Mouse (Mus musculus) left cerebral cortex, postnatal 14 days (tissue): Measurements from ENCODE around the gene Nacc2. TPM values are rescaled to one million over a fixed set of nuclear protein-coding genes. Genes with fewer than 3 reads are reported as not detected.

Experiments used
- DNase-seq, 2 experiments: peaks; one replicate each; pipeline ENCODE4 v3.0.0; 2021 to 2022; ENCODE audit warnings: low spot score in 2 of 2, mixed read lengths in 1 of 2
- intact Hi-C: fragments of 180-260 bp; cut with DNase I; formaldehyde crosslinking; loops from one replicate; pipeline ENCODE4 v1.15.1; 2025
- long read RNA-seq, 2 experiments: library from polyadenylated mRNA; stranded (forward); transcript quantifications; one replicate each; pipeline ENCODE4 v2.0.0; 2021
- total RNA-seq, 2 experiments: library from RNA; stranded (reverse); gene quantifications; 2 replicates each; pipeline ENCODE4 v1.2.3; 2021

Nacc2 gene
- total RNA-seq = 10 to 100 TPM; 58.1 to 58.8 TPM
- long read RNA-seq, experiment 1, full-length matches to known transcripts = 50 of 105 reads
- long read RNA-seq, experiment 1, partial matches to known transcripts = 22 of 105 reads
- long read RNA-seq, experiment 1, other reads (novel, unspliced or antisense) = 33 of 105 reads
- long read RNA-seq, experiment 2, full-length matches to known transcripts = 50 of 110 reads
- long read RNA-seq, experiment 2, partial matches to known transcripts = 23 of 110 reads
- long read RNA-seq, experiment 2, other reads (novel, unspliced or antisense) = 37 of 110 reads

GRCm38 (mm10) chr2:26123079-26123648 is at the start of gene Nacc2:
Gene Nacc2, minus strand, starts transcription at chr2:26123220.
- no peak for DNase-seq
- intact Hi-C loops = no loop called here

DNA sequence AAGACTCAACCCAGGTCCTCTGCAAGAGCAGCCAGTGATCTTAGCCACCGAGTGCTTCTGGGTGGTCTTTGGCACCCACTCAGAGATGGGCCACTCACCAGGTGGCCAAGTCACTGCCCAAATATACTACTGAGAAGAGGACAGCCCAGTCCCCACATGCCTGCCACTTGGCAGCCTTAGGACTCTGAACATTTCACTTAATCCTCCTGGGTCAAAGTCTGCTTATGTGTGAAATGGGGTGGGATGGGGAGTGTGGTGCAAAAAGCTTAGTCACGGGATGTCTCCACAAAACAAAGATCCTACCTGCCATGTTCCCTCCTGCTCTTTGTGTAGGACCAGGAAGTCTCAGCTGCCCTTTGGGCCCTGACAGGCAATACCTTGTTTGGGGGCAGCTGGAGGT is 49.1 kb upstream of the Nacc2 start:
- DNase-seq = no peak
- intact Hi-C loops = no loop called here

DNA sequence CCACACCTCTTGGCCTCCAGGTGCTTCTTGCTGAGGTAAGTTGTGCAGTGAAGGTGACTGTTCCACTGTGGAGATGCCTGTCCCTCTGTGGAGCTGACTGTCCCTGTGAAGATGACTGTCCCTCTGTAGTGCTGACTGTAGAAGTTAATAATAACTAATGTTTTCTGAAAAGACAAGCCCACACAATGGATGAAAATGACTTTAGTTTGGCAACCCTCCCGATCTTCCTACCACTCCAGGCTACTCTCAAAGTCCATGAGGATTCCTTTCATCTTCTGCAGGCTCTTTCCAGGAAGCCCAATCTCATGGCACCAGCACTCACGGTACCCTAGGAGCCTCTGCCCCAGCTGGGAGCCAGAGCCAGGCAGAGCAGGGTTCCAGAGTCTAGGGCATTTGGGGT is 47.4 kb upstream of the Nacc2 start:
- intact Hi-C loops = no loop called here

GRCm38 (mm10) chr2:26168843-26169579 is 46.0 kb upstream of the Nacc2 start:
- no peak for DNase-seq
- intact Hi-C loops = no loop called here

More for the DNA sequence above, 47.4 kb upstream of the Nacc2 start:
- peak in 1 of 2 experiments; percentile 31 for DNase-seq

DNA sequence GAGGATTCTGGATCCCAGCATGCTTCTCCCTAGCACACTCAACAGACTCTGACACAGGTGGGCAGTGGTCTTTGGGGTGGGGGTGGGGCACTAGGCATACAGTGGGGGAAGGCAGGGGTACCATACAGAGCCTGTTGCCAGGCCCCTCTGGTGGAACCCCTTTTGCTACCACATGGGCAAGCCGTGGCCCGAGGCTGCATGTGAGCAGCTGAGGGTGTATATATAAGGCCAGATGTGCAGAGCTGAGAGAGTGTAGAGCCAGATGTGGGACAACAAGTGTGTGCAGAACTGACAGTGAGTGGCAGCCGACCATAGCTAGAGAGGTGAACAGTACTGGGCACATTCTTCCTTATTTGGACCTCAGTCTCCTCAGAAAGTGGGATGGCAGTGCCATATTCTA is 43.9 kb upstream of the Nacc2 start:
- intact Hi-C loops = no loop called here
- no peak for DNase-seq

DNA sequence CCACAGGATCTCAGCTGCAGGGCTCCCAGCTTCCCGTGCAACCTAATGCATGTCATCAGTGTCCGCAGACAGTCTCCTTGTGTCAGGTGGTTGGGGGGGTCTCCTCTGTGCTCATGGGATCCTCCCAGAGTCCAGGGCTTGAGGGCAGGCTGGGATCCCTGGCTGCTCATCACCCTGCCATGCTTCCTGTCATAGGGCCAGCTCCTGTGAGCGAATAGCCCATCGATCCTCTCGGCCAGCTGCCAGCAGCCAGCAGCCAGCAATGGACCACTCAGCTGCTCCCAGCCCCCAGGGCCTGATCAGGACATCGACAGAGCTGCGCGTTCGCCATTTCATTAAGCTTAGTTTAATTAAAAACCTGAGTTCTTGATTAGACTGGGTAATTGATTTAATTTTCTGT is 35.0 kb upstream of the Nacc2 start:
- no peak for DNase-seq
- intact Hi-C loops = loop anchor here (10.0 kb wide), 1 partner anchor 197 kb away; the partner anchor contains the start of gene Dnlz

DNA sequence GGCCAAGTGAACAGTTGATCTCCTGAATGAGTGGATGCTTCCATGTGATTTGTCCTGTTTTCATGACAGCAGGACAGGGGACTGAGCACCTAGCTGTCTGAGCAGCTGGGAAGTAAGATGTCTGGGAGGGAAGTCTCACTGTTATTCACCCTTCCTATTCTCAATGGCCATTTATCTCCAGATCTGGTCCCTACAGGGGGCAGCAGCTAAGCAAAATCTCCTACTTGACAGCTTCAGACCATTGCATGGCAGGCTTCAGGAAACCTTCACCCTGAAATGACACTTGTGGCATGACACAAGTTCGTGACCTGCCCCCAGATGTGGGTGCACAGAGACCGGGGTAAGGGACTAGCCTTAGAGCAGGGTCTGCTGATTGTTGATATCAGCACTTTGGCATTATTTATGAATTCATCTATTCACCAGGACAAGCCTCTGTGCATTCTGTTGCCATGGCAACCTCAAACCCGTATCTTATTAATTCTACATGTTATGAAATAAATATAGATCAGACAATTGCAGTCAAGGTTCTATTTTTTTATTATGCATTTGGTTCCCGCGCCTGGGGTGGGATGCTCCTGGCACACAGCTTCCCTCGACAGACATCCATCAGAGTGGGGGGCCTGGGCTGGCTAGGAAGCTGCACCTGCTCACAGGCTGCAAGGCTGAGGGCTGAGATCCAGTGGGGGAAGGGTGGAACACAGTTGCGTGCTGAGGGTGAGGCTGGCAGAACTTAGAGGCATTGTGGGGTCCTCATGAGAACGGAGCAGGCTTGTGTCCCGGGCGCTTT is 33.4 kb upstream of the Nacc2 start:
- intact Hi-C loops = loop anchor here (10.0 kb wide), 1 partner anchor 198 kb away; the partner anchor contains the start of gene Dnlz
- DNase-seq = peak in 1 of 2 experiments; percentile 45

DNA sequence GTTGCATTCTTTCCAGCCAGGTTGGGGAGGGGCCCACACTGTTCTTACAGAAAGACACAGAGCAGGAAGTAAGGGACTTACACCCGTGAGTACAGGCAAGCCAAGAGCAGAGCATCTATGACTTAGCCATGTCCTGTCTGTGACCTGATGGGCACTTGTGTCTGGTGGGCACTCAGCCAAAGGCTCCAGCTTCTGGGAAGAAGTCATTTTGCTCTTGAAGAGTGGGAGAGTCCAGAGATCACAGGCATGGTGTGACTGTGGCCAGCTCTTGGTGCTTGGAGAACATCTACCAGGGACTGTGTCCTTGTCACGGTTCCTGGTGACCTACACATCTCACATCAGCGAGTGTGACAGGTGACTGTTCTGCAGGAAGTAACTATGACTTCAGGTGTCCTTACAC is 32.7 kb upstream of the Nacc2 start:
- intact Hi-C loops = loop anchor here (10.0 kb wide), 1 partner anchor 199 kb away; the partner anchor contains the start of gene Dnlz

GRCm38 (mm10) chr2:26154586-26154985 is 31.6 kb upstream of the Nacc2 start:
- intact Hi-C loops = loop anchor here (1.0 to 10.0 kb wide), 3 partner anchors 73 to 200 kb away; partner anchors contain the start of gene Dnlz
- no peak for DNase-seq

More for the DNA sequence above, 32.7 kb upstream of the Nacc2 start:
- DNase-seq = no peak

GRCm38 (mm10) chr2:26153909-26154340 is 30.9 kb upstream of the Nacc2 start:
- DNase-seq = peak; percentile 58 to 66
- intact Hi-C loops = loop anchor here (1.0 to 10.0 kb wide), 3 partner anchors 73 to 201 kb away; partner anchors contain the start of gene Dnlz

DNA sequence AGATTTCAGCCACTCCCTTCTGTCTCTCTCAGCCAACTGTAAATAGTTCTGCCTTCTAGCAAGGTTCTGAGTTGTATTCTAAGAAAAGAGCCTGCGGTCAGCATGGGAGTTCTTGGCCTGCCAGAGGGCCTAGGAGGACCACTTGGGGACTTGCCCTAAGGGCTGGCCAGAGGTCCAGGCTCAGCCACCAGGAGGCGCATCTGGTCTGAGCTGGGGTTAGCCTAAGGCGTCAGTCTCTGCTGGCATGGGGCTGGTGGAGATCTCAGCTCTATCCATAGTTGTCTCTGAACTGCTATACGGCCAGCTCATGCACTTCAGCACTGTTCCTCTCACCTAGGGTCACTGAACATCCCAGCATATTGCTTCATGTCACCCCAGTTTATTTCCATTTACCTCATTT is 30.3 kb upstream of the Nacc2 start:
- intact Hi-C loops = loop anchor here (5.0 to 10.0 kb wide), 2 partner anchors 74 to 202 kb away; partner anchors contain the start of gene Dnlz
- DNase-seq = no peak

DNA sequence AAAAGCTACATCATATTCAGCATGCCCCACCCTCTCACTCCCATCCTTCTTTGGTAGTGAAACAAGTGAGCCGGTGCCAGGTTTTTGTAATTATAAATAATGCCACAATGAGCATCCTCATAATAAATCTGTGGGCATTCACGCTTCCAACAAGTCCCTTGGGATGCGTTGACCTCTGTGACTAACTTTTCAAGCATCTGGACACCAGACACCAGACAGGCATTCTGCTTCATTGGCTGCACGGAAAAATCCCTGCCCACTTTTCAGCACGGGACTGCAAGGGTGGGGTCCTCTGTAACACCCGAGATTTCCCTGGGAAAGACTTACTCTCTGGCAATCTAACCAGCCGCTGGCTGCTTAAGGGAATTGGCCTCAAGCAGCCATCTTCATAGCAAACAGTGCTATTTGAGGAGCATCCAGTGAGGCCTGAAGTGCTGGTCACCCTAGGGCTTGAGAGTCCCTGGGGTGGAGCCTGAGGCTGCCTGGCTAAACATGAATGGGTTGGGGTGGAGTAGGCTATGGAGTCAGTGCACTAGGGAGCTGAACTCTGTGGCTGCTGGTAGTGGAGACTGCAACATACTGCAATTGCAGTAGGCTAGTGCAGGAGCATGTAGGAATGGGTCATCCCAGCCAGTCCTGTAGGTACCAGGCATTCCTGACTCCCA is 24.8 kb upstream of the Nacc2 start:
- no peak for DNase-seq
- intact Hi-C loops = loop anchor here (10.0 kb wide), 1 partner anchor 313 kb away; no protein-coding TSS in a partner anchor

DNA sequence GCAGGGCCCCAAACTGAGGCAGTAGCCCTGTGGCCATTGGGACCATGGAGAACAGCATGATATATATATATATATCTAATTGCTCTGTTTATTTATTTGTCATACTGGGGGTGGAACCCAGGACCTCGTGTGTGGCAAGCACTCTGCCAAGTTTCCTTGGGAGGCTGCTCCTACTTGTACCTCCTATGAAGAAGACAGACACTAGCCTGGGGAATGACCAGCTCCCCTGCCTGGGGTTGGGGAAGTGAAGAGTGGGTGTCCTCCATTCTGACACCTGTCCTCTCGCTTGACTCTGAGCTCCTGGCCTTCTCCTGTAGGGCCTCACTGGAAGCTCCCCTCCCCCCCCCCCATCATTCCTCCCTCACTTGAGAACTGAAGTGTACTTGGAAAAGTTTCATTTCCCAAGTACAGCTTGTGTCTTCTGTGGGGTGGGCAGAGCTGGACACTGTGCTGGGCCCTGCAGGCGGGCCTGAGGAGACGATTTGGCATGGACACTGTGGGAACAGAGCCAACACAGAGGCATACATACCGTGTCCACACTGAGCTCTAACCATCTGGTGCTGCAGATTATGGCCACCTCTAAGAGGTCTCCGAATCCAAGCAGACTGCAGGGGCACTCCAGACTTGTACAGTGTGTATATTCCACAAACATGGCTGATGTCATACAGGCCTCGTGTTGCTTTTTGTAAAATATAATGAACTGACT is 23.5 kb upstream of the Nacc2 start:
- no peak for DNase-seq
- intact Hi-C loops = loop anchor here (10.0 kb wide), 1 partner anchor 312 kb away; no protein-coding TSS in a partner anchor

- DNase-seq = no peak
- intact Hi-C loops = loop anchor here (10.0 kb wide), 1 partner anchor 310 kb away; no protein-coding TSS in a partner anchor
These were observed 22.1 kb upstream of the Nacc2 start for GRCm38 (mm10) chr2:26145113-26145512.

DNA sequence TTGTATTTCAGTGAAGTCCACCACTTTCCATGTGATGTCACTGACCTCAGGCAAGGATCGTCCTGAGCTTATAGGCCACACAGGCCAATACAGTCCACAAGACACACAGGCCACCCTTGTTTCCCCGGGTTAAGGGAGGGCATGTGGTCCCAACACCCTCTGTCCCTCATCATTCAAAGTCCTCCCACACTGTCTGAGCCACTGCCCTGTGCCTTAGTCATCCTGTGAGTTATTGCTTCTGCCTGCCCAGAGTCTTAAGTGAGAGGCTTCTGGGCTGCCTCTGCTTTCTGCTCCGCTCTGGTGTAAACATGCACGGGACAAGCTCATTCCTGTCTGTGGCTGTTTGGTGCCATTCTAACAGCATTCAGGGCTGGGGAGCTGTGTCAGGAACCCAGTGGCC is 21.3 kb upstream of the Nacc2 start:
- intact Hi-C loops = loop anchor here (10.0 kb wide), 1 partner anchor 310 kb away; no protein-coding TSS in a partner anchor
- DNase-seq = no peak

GRCm38 (mm10) chr2:26143556-26143955 is 20.5 kb upstream of the Nacc2 start:
- no peak for DNase-seq
- intact Hi-C loops = loop anchor here (10.0 kb wide), 1 partner anchor 309 kb away; no protein-coding TSS in a partner anchor

GRCm38 (mm10) chr2:26142986-26143385 is 20.0 kb upstream of the Nacc2 start:
- no peak for DNase-seq
- intact Hi-C loops = loop anchor here (10.0 kb wide), 1 partner anchor 308 kb away; no protein-coding TSS in a partner anchor
